Mouse (Mus musculus) liver, adult 2 months (tissue): ENCODE measurements around the gene Zfp62.

Source experiments
- CTCF ChIP-seq: fragments of 200-500 bp; IDR thresholded peaks from 2 replicates; pipeline ENCODE4 v1.5.1; 2011; ENCODE audit warnings: low read depth, low read length, control low read depth
- POLR2A ChIP-seq: fragments of 200-500 bp; IDR thresholded peaks from 2 replicates; pipeline ENCODE4 v1.6.1; 2011; ENCODE audit warnings: low read length, control low read depth; ENCODE audit not compliant: insufficient read depth; ENCODE audit errors: extremely low read depth

GRCm38 (mm10) chr11:49203771-49204497 is 842 bp downstream of the Zfp62 start:
- TF ChIP-seq CTCF: no peak
- TF ChIP-seq POLR2A: no peak; the same call in 1 of the 2 replicates
